Mouse (Mus musculus) MEL (cell line): ENCODE measurements around the gene Gm43738. TPM values are rescaled to one million over a fixed set of nuclear protein-coding genes. Genes with fewer than 3 reads are reported as not detected.

Source experiments
- DNase-seq: peaks from one replicate; pipeline ENCODE4 v3.0.0; 2011; ENCODE audit warnings: low read depth, low spot score
- H3K27ac ChIP-seq: 2 replicates; pipeline ENCODE4 v1.5.1; 2012; ENCODE audit warnings: low read depth, mild to moderate bottlenecking, control low read depth, low read length, moderate library complexity; ENCODE audit not compliant: control insufficient read depth
- H3K27me3 ChIP-seq, 2 experiments: fragments of 150-350 bp in 1 of 2; sonication (generic) in 1 of 2; 2 replicates each; pipeline ENCODE4 v1.6.1; 2012; ENCODE audit warnings: low read length in 2 of 2, mild to moderate bottlenecking in 2 of 2, improper control_type of control experiment in 1 of 2, moderate library complexity in 1 of 2; ENCODE audit not compliant: insufficient read depth in 2 of 2, control insufficient read depth in 1 of 2
- H3K36me3 ChIP-seq, 2 experiments: 2 replicates each; pipeline ENCODE4 v1.6.1; 2012 to 2014; ENCODE audit warnings: low read length in 2 of 2, improper control_type of control experiment in 1 of 2, inconsistent platforms in 1 of 2, mild to moderate bottlenecking in 1 of 2; ENCODE audit not compliant: insufficient read depth in 2 of 2, control insufficient read depth in 1 of 2
- H3K4me1 ChIP-seq, 2 experiments: fragments of 150-350 bp in 1 of 2; sonication (generic) in 1 of 2; 2 replicates each; pipeline ENCODE4 v1.6.1; 2012; ENCODE audit warnings: low read length in 2 of 2, improper control_type of control experiment in 1 of 2, mild to moderate bottlenecking in 1 of 2; ENCODE audit not compliant: insufficient read depth in 2 of 2, control insufficient read depth in 1 of 2
- H3K4me3 ChIP-seq, 2 experiments: fragments of 150-350 bp in 1 of 2; sonication (generic) in 1 of 2; 2 replicates each; pipeline ENCODE4 v1.5.1; 2012; ENCODE audit warnings: low read depth in 2 of 2, low read length in 2 of 2, mild to moderate bottlenecking in 2 of 2, moderate library complexity in 2 of 2, control low read depth in 1 of 2, improper control_type of control experiment in 1 of 2; ENCODE audit not compliant: control insufficient read depth in 1 of 2, insufficient read depth in 1 of 2
- H3K79me2 ChIP-seq: 2 replicates; pipeline ENCODE4 v1.6.1; 2012; ENCODE audit warnings: mild to moderate bottlenecking, low read length, moderate library complexity; ENCODE audit not compliant: control insufficient read depth, poor library complexity, insufficient read depth
- H3K9ac ChIP-seq: 2 replicates; pipeline ENCODE4 v1.6.1; 2012; ENCODE audit warnings: low read depth, mild to moderate bottlenecking, control low read depth, low read length, moderate library complexity; ENCODE audit not compliant: control insufficient read depth, poor library complexity, severe bottlenecking
- H3K9me3 ChIP-seq: fragments of 150-350 bp; sonication (generic); replicated peaks from 2 replicates; pipeline ENCODE4 v1.6.1; 2012; ENCODE audit warnings: mild to moderate bottlenecking, low read length, improper control_type of control experiment, moderate library complexity; ENCODE audit not compliant: insufficient read depth
- MYB ChIP-seq: IDR thresholded peaks from 2 replicates; pipeline ENCODE4 v1.6.1; 2011; ENCODE audit warnings: mild to moderate bottlenecking, low read depth, low read length, improper control_type of control experiment
- TCF12 ChIP-seq: IDR thresholded peaks from 2 replicates; pipeline ENCODE4 v1.6.1; 2014; ENCODE audit warnings: low read depth, mild to moderate bottlenecking, inconsistent platforms, low read length, improper control_type of control experiment, moderate library complexity
- ZKSCAN1 ChIP-seq: IDR thresholded peaks from 2 replicates; pipeline ENCODE4 v1.6.1; 2012; ENCODE audit warnings: low read depth, mild to moderate bottlenecking, inconsistent platforms, low read length, improper control_type of control experiment, moderate library complexity
- polyA plus RNA-seq, 2 experiments: library from polyadenylated mRNA; stranded (reverse) in 1 of 2; unstranded in 1 of 2; fragments of >175 nt in 1 of 2; fragments of >200 nt in 1 of 2; gene quantifications; 2 replicates each; pipeline versions ENCODE4 v1.2.1 to v1.2.4; 2012; ENCODE audit warnings: low replicate concordance in 2 of 2, low read depth in 1 of 2; ENCODE audit not compliant: insufficient read length in 2 of 2, insufficient read depth in 1 of 2, missing spikeins in 1 of 2
- total RNA-seq: library from RNA; depleted of rRNA; stranded (reverse); fragments of 300-350 nt; gene quantifications from 2 replicates; pipeline ENCODE4 v1.2.3, GENCODE M21; 2012; rRNA removed

The Gm43738 gene
- total and polyA plus RNA-seq, 3 experiments: not detected

DNA sequence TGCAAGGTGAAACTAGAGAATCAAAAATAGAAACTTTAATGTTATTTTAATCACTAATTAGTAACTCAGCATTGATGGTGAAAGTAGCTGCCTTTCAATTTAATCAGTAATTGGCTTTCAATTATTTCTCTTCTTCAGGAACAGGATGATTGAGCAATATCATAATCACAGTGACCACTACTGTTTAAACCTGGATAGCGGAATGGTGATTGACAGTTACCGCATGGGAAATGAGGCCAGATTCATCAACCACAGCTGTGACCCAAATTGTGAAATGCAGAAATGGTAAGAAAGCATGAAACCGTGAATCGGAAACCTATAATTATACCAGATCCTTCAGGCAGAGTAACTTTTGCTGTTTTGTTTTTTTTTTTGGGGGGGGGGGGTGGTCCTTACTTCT lies 57.5 kb downstream of the Gm43738 start:
- no peaks in the 10 kb centered on the region for H3K9me3 ChIP-seq
- H3K9ac ChIP-seq: no peak overlapping the region
- no peak for TF ChIP-seq ZKSCAN1
- TF ChIP-seq TCF12: no peak
- TF ChIP-seq MYB: no peak
- no peaks in the 10 kb centered on the region for H3K79me2 ChIP-seq
- H3K36me3 ChIP-seq: peaks cover 0 to 65% of the 10 kb centered on the region in 2 experiments; a peak in 2 of 4 replicates
- no peaks in the 10 kb centered on the region for H3K27me3 ChIP-seq
- no peak for DNase-seq
- H3K4me3 ChIP-seq: no peak overlapping the region
- no peak overlapping the region for H3K27ac ChIP-seq
- no peaks in the 10 kb centered on the region for H3K4me1 ChIP-seq

Other genes with a start within 250 kb of the Gm43738 start
- 70.6 and 82.6 TPM in 2 replicates for gene Msto1, start 187.1 kb downstream of the Gm43738 start, total RNA-seq
- gene Msto1, start 187.1 kb downstream of the Gm43738 start, polyA plus RNA-seq: 100 to 1,000 TPM in 1 of 2 experiments, not detected in 1; 101 TPM
- 9.6 and 10.3 TPM in 2 replicates for gene Ash1l, start 150.5 kb downstream of the Gm43738 start, total RNA-seq
- 10 to 100 TPM; 12.8 to 22.2 TPM for gene Ash1l, start 150.5 kb downstream of the Gm43738 start, polyA plus RNA-seq
- gene Dap3, start 149.9 kb downstream of the Gm43738 start, total RNA-seq: 192 and 247 TPM in 2 replicates
- gene Dap3, start 149.9 kb downstream of the Gm43738 start, polyA plus RNA-seq: 100 to 1,000 TPM in 1 of 2 experiments, not detected in 1; 293 TPM
- gene Rusc1, start 7.8 kb downstream of the Gm43738 start, total RNA-seq: 32.2 and 40.8 TPM in 2 replicates
- gene Rusc1, start 7.8 kb downstream of the Gm43738 start, polyA plus RNA-seq: 10 to 100 TPM in 1 of 2 experiments, not detected in 1; 58.9 TPM
- 239 and 267 TPM in 2 replicates for gene Fdps, start 860 bp upstream of the Gm43738 start, total RNA-seq
- gene Fdps, start 860 bp upstream of the Gm43738 start, polyA plus RNA-seq: 100 to 1,000 TPM in 1 of 2 experiments, not detected in 1; 226 TPM
- 41.1 and 53.2 TPM in 2 replicates for gene Pklr, start 35.0 kb upstream of the Gm43738 start, total RNA-seq
- 100 to 1,000 TPM; 133 to 185 TPM for gene Pklr, start 35.0 kb upstream of the Gm43738 start, polyA plus RNA-seq
- gene Hcn3, start 59.1 kb upstream of the Gm43738 start, total RNA-seq: 4.0 TPM in 2 replicates
- 1 to 10 TPM in 1 of 2 experiments, not detected in 1; 7.4 TPM for gene Hcn3, start 59.1 kb upstream of the Gm43738 start, polyA plus RNA-seq
- gene Clk2, start 63.7 kb upstream of the Gm43738 start, total RNA-seq: 27.5 and 28.2 TPM in 2 replicates
- gene Clk2, start 63.7 kb upstream of the Gm43738 start, polyA plus RNA-seq: 100 to 1,000 TPM in 1 of 2 experiments, 10 to 100 TPM in 1; 83.6 to 138 TPM
- 78.1 and 101 TPM in 2 replicates for gene Scamp3, start 76.4 kb upstream of the Gm43738 start, total RNA-seq
- gene Scamp3, start 76.4 kb upstream of the Gm43738 start, polyA plus RNA-seq: 100 to 1,000 TPM in 1 of 2 experiments, not detected in 1; 287 TPM
- 6.2 and 7.0 TPM in 2 replicates for gene Fam189b, start 82.0 kb upstream of the Gm43738 start, total RNA-seq
- 10 to 100 TPM in 1 of 2 experiments, not detected in 1; 35.3 TPM for gene Fam189b, start 82.0 kb upstream of the Gm43738 start, polyA plus RNA-seq
- gene Gba, start 101.8 kb upstream of the Gm43738 start, total RNA-seq: 42.8 and 49.1 TPM in 2 replicates
- 10 to 100 TPM in 1 of 2 experiments, not detected in 1; 55.0 TPM for gene Gba, start 101.8 kb upstream of the Gm43738 start, polyA plus RNA-seq
- gene Thbs3, start 114.1 kb upstream of the Gm43738 start, total RNA-seq: 1.8 and 3.4 TPM in 2 replicates
- 1 to 10 TPM in 1 of 2 experiments, not detected in 1; 4.9 TPM for gene Thbs3, start 114.1 kb upstream of the Gm43738 start, polyA plus RNA-seq
- gene Mtx1, start 126.0 kb upstream of the Gm43738 start, total RNA-seq: 312 and 314 TPM in 2 replicates
- gene Mtx1, start 126.0 kb upstream of the Gm43738 start, polyA plus RNA-seq: 100 to 1,000 TPM in 1 of 2 experiments, not detected in 1; 369 TPM
- gene Muc1, start 128.0 kb upstream of the Gm43738 start, total RNA-seq: 0.04 and 0.13 TPM in 2 replicates
- gene Muc1, start 128.0 kb upstream of the Gm43738 start, polyA plus RNA-seq: 1 to 10 TPM in 1 of 2 experiments, not detected in 1; 1.1 TPM
- gene Krtcap2, start 144.9 kb upstream of the Gm43738 start, total RNA-seq: 171 and 180 TPM in 2 replicates
- gene Krtcap2, start 144.9 kb upstream of the Gm43738 start, polyA plus RNA-seq: 100 to 1,000 TPM in 1 of 2 experiments, not detected in 1; 497 TPM
- 2.4 and 3.3 TPM in 2 replicates for gene Trim46, start 145.2 kb upstream of the Gm43738 start, total RNA-seq
- 1 to 10 TPM in 1 of 2 experiments, not detected in 1; 7.7 TPM for gene Trim46, start 145.2 kb upstream of the Gm43738 start, polyA plus RNA-seq
- gene Dpm3, start 158.3 kb upstream of the Gm43738 start, total RNA-seq: 246 and 271 TPM in 2 replicates
- 100 to 1,000 TPM in 1 of 2 experiments, not detected in 1; 237 TPM for gene Dpm3, start 158.3 kb upstream of the Gm43738 start, polyA plus RNA-seq
- gene Slc50a1, start 169.5 kb upstream of the Gm43738 start, total RNA-seq: 17.2 and 22.5 TPM in 2 replicates
- 10 to 100 TPM in 1 of 2 experiments, not detected in 1; 45.9 TPM for gene Slc50a1, start 169.5 kb upstream of the Gm43738 start, polyA plus RNA-seq
- not detected in 2 replicates for gene Efna1, start 180.0 kb upstream of the Gm43738 start, total RNA-seq
- not detected for gene Efna1, start 180.0 kb upstream of the Gm43738 start, polyA plus RNA-seq
- gene Efna3, start 221.9 kb upstream of the Gm43738 start, total RNA-seq: 0.54 and 0.78 TPM in 2 replicates
- 1 to 10 TPM in 1 of 2 experiments, not detected in 1; 1.2 TPM for gene Efna3, start 221.9 kb upstream of the Gm43738 start, polyA plus RNA-seq
- gene Efna4, start 236.9 kb upstream of the Gm43738 start, total RNA-seq: 1.4 and 1.9 TPM in 2 replicates
- 1 to 10 TPM in 1 of 2 experiments, not detected in 1; 4.5 TPM for gene Efna4, start 236.9 kb upstream of the Gm43738 start, polyA plus RNA-seq
- gene Adam15, start 248.9 kb upstream of the Gm43738 start, total RNA-seq: 15.3 and 16.9 TPM in 2 replicates
- gene Adam15, start 248.9 kb upstream of the Gm43738 start, polyA plus RNA-seq: 10 to 100 TPM in 1 of 2 experiments, not detected in 1; 43.2 TPM